Mouse (Mus musculus) gastrocnemius, postnatal 4 days (tissue): ENCODE results near the gene Nup54. TPM values are rescaled to one million over a fixed set of nuclear protein-coding genes. Genes with fewer than 3 reads are reported as not detected.

Experiments
- DNase-seq, 2 experiments: peaks; one replicate each; pipeline ENCODE4 v3.0.0; 2021 to 2022; ENCODE audit warnings: low spot score in 2 of 2, mixed read lengths in 2 of 2
- total RNA-seq, 2 experiments: library from RNA; stranded (reverse); gene quantifications; 2 replicates each; pipeline ENCODE4 v1.2.3; 2021

Gene Nup54
- total RNA-seq, 2 experiments from 2014 or later, result 22.6 to 25.6 TPM

- no peak for DNase-seq
These were observed 21.6 kb downstream of the Nup54 start for GRCm38 (mm10) chr5:92413271-92413981.

DNA sequence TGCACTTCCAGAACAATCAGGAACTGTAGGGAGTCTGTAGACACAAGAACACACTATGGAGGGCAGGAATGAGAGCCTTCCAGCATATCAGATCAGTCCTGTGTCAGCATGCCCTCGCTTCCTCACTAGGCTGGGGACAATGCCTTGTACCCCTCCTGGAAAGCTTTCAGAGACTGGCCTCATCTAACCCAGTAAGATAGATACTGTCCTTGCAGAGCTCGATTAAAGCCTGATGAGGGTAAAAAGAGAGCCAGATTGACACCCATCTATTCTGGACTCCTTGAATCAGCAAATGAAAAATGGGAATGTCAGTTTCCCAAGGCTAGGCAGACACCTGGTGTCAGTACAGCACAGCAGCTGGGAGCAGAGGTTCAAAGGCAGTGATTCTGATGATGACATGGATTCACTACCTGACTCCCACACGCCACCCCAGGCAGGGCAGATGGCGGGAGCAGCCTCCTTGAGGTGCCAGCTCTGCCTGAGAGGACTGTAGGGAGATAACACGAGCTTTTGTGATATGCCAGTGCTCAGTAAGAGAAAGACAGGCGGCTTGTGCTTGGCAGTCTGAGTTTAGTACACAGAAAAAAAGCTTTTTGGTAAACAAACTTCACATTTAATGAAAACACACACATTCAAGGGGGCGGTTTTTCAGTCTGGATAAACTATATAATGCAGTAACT lies 23.4 kb downstream of the Nup54 start:
- DNase-seq, result no peak

GRCm38 (mm10) chr5:92410486-92410885 lies 24.5 kb downstream of the Nup54 start:
- DNase-seq, result no peak

DNA sequence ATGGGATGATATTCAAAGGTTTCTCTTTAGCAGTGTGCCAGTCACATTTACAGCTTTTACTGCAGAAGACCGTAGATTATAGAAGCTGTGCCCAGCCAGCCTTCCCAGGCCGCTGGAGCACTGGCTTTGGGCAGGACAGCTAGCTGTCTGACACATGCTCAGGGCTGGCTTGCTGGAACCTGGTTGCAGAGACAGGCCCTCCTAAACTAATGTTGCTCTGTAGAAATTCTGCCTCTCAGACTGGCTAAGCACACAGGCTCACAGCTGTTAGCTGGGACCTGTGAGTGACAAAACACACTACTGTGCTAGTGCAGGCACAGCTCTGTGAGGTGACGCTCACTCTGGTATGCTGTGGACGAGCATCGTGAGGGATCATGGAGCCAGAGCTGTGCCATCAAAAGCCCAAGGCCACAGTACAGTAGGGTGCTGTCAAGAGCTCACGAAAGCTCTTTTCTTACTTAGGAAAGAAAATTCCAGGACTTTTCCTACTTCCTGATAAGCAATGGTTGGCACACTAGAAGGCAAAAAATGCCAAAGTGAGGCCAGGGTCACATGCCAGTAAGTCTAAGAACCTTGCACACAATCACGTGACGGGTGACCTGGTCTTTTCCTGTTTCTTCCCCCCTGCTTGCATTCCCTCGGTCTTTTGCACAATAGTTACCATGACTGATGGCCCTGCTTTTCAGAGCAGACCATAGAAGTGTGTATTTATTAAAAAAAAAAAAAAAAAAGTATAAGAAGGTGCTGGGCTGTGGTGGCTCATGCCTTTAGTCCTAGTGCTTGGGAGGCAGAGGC lies 25.5 kb downstream of the Nup54 start:
- no peak for DNase-seq

- no peak for DNase-seq
These were observed 30.7 kb downstream of the Nup54 start for GRCm38 (mm10) chr5:92404400-92404678.

DNA sequence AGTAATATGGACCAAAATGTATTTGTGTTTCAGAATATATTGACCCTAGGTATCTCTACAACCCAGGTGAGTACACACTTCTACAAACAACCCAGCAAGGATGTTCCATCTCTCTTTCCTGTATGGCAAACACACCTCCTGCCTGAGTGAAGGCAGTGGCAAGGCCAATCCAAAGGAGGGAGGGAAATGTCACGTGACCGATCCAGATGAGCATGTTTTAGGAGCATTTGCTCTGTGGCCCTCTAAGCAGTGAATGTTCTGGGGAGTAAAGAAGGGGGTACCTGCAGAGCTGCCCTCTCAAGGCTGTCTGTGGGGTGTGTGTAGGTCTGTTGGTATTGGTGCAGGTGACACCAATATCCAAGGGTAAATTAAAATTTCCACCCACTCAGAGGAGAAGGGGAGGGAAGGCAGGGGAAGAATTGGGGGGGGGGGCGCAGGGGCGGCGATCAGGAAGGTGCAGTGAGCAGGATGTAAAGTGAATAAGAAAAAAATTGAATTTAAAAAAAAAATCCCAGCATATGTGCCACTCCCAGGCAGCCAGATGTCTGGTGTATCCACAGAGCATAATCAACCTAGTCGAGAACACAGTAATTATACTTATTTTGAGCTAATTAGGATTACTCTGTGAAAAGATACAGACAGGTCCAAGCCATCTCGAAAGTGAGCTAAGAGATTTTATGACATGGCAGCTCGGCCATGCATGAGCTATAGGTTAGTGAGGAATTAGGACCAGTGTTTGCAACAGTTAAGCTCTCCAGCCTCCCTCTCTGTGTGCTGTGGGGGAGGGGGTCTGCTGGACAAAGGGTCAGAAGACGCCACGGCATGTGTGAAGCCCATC lies 31.2 kb downstream of the Nup54 start:
- no peak for DNase-seq

DNA sequence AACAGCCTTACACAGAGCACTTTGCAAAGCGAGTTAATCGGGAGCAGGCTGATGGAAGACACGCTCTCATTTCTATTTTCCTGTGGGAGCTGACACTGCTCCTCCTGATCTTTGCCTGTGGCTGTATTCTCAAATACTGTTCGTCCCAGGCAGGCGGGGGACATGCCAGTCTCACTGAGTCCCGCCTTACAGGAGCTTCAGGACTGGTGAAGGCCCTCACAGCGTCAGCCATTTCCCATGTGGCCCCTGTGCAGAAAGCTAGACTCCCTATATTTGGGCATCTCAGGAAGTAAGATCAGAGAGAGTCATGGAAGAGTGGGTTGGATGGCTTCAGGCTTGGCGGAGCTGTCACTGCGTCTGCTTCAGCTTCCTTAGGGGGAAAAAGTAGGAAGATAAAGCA lies 32.2 kb downstream of the Nup54 start:
- DNase-seq, result no peak

GRCm38 (mm10) chr5:92398153-92398552 lies 36.9 kb downstream of the Nup54 start:
- peak; percentile 48 to 78 for DNase-seq

DNA sequence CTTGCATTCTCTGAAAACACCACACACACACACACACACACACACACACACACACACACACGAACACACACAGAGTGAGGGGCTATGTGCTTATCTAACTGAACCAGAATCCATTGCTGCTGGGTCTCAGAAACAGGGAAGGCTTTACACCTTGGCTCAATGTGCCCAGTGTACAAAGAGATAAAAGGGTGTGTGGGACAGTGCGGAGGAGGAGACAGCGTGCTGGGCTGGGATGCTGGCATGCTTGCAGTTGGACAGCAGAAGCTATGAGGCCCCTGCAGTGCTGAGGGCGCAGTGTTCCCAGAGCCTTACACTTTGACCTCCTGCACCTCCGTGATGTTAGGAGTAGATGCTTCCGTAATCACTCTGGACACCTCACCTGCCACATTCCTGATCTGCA lies 38.5 kb downstream of the Nup54 start:
- no peak for DNase-seq

GRCm38 (mm10) chr5:92395764-92396163 lies 39.3 kb downstream of the Nup54 start:
- DNase-seq, result no peak

DNA sequence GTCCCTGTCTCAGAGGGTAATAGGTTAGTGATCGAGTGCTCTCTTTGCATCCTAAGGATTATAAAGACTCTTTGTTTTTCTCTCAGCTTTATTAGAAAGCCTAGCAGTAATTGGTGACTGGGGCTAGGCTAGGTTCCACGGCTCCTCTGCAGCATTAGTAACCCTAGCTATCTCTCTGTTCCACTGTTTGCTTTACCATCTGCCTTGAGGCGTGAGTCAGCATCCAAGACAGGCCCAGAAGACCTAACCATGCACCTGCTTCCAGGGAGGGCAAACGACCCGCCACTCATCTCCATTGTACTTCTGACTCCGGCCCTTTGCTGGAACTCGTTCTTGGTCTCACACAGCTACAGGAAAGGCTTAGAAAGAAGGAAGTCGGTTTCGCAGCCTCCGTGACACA lies 41.2 kb downstream of the Nup54 start:
- no peak for DNase-seq

DNA sequence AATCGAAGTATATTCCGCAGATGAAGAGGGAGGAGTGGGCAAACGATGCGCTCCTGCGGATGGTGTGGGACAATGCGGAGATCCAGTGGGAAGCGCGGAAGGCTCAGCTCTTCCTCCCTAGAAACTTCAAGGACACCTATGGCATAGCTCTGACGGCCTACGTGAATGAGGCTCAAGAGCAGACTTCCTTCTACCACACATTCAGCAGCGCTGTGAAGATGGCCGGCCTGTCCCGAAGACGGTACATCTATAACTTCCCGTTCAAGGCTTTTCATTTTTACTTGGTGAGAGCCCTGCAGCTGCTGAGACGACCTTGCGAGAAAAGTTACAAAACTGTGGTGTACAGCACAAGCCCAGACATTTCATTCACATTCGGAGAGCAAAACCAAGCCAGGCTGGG lies 42.5 kb downstream of the Nup54 start:
- no peak for DNase-seq

GRCm38 (mm10) chr5:92390615-92391014 lies 44.4 kb downstream of the Nup54 start:
- DNase-seq, result no peak

DNA sequence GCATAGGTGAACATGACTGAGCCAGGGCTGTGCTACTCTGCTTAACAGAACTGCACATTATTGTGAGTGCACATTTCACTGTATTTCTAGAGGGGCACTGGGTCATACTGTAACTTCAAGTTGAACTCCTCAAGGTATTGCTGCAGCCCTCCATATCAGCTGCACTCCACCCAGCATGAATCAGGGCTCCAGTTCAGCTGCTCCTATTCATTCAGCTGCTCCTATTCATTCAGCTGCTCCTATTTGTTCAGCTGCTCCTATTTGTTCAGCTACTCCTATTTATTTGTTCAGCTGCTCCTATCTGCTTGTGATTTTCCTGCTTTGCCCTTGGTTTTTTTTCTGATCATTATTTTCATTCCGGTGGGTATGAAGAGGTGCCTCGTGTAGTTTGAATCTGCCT lies 45.0 kb downstream of the Nup54 start:
- DNase-seq, result no peak

DNA sequence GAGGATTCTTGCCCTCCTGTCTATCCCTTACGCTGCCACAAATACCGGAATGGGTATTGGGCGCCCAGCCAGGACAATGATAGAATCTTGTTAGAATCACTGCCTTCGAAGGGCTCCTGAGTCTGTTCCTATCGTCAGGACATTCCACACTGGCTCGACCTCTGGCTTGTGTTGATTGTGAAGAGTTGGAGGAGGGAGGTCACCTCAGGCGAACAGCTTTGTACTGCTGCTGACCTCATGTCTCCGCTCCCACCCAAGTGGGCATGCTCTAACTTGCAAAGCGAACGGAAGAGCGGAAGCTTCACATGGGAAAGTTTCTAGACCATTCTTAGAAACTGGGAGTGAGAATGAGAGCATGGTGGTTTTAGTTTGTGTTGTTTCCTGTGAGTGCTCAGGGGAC lies 47.6 kb downstream of the Nup54 start:
- peak in 1 of 2 experiments; percentile 43 for DNase-seq

DNA sequence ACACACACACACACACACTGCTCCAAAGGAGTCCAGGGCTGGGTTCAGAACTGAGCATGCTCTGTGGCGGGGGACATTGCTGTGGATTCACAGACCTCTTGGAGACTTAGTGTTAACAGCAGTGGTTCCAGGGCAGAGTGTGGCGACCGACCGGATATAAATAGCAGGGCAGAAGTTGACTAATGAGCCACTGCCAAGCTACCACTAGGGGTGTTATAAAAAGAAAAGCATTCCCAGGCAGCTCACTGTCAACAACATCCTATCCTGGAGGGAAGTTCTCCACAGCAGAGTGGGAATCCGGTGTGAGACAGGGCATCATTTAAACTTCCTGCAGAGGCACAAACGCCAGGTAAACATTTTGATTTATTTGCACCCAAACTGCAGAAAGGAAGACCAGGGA lies 48.4 kb downstream of the Nup54 start:
- no peak for DNase-seq

DNA sequence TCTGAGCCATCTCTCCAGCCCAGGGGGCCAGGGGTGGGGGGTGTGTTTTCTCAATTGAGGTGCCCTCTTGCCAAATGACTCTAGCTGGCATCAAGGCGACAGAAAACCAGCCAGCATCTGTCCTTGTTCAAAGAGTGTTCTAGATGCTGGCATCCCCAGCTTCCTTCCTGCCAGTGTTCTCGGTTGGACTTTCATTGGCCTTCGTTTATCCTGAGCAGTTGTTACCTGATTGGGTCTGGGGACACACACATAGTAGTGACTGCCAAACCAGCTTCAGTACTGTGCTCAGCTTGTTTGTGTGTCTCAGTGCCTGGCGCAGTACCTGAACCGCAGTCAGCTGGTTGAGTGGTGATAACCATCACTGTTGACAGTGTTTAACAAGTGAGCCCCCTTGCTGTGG lies 48.9 kb downstream of the Nup54 start:
- no peak for DNase-seq

DNA sequence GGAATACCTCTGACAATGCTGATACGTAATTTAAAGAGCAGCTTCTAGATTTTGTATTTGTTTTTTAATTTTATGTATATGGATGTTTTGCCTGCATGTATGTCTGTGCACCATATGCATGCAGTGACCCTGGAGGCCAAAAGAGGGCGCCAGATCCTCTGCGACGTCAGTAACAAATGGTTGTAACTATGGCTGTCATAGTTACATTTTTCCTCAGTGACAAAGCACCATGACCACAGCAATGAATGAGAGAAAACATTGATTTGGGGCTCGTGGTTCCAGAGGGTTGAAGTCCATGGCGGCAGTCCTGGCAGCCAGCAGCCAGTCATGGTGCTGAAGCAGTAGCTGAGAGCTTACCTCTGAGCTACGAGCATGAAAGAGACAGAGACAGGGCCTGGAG lies 50.2 kb downstream of the Nup54 start:
- no peak for DNase-seq

DNA sequence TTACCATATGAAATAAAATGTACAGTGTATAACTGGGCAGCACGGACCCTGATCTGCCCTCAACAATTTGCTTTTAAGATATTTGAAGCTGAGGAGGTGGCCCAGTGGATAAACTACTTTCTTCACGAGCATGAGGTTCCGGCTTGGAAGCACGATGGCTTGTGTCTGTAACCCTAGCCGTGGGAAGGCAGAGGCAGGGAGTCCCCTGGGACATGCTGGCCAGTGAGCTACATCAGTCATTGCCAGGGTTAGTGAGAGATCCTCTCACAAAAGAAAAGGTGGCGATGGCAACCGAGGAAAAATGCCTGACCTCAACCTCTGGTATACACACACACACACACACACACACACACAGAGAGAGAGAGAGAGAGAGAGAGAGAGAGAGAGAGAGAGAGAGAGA lies 51.3 kb downstream of the Nup54 start:
- peak in 1 of 2 experiments; percentile 35 for DNase-seq

- no peak for DNase-seq
These were observed 52.7 kb downstream of the Nup54 start for GRCm38 (mm10) chr5:92382349-92382679.

GRCm38 (mm10) chr5:92381550-92382348 lies 53.3 kb downstream of the Nup54 start:
- DNase-seq, result peak; percentile 55 to 74
